Mouse (Mus musculus) heart, adult 2 months (tissue): ENCODE measurements around the gene Taf1d. TPM values are rescaled to one million over a fixed set of nuclear protein-coding genes. Genes with fewer than 3 reads are reported as not detected.
A peak's percentile ranks its signal among the peaks of the same experiment; 100 is the strongest.

ENCODE experiments used
- DNase-seq, 2 experiments: peaks; one replicate each; pipeline ENCODE4 v3.0.0; 2021
- H3K27ac ChIP-seq: fragments of 200-600 bp; 2 replicates; pipeline ENCODE4 v1.8.1; 2022
- H3K27me3 ChIP-seq: fragments of 200-500 bp; 2 replicates; pipeline ENCODE4 v1.6.1; 2012; ENCODE audit warnings: mild to moderate bottlenecking, low read length, inconsistent platforms, mixed read lengths; ENCODE audit not compliant: control insufficient read depth, insufficient read depth
- H3K36me3 ChIP-seq: fragments of 200-500 bp; 2 replicates; pipeline ENCODE4 v1.6.1; 2012; ENCODE audit warnings: low read length, inconsistent platforms; ENCODE audit not compliant: control insufficient read depth, insufficient read depth
- H3K4me1 ChIP-seq: fragments of 200-500 bp; 2 replicates; pipeline ENCODE4 v1.6.1; 2011; ENCODE audit warnings: low read length; ENCODE audit not compliant: control insufficient read depth, insufficient read depth
- H3K4me3 ChIP-seq: fragments of 200-600 bp; 2 replicates; pipeline ENCODE4 v1.8.1; 2022
- H3K79me2 ChIP-seq: fragments of 200-500 bp; replicated peaks from 2 replicates; pipeline ENCODE4 v1.6.1; 2012; ENCODE audit warnings: mild to moderate bottlenecking, inconsistent platforms, low read length, moderate library complexity, mixed read lengths; ENCODE audit not compliant: control insufficient read depth, insufficient read depth
- H3K9ac ChIP-seq: fragments of 200-500 bp; 2 replicates; pipeline ENCODE4 v1.6.1; 2012; ENCODE audit warnings: low read depth, mild to moderate bottlenecking, control low read depth, inconsistent platforms, low read length, mixed read lengths
- CTCF ChIP-seq: fragments of 200-600 bp; IDR thresholded peaks from 2 replicates; pipeline ENCODE4 v1.8.1; 2022; ENCODE audit warnings: antibody characterized with exemption, mild to moderate bottlenecking, moderate library complexity
- EP300 ChIP-seq: fragments of 200-500 bp; IDR thresholded peaks from 2 replicates; pipeline ENCODE4 v1.6.1; 2011; ENCODE audit warnings: low read depth, low read length, control low read depth; ENCODE audit not compliant: insufficient read depth
- POLR2A ChIP-seq: fragments of 200-500 bp; IDR thresholded peaks from 2 replicates; pipeline ENCODE4 v1.6.1; 2011; ENCODE audit warnings: mild to moderate bottlenecking, low read depth, low read length, control low read depth; ENCODE audit not compliant: insufficient read depth
- WGBS: fragments of 180-500 bp; shearing (Covaris S2); methylation state at CpG from one replicate; pipeline ENCODE4 v1.1.7; 2018; 5-methylcytosine and 5-hydroxymethylcytosine counted together
- intact Hi-C: fragments of 180-260 bp; cut with DNase I; formaldehyde crosslinking; loops from one replicate; pipeline ENCODE4 v1.15.1; 2025
- long read RNA-seq: library from polyadenylated mRNA; stranded (forward); transcript quantifications from one replicate; pipeline ENCODE4 v2.0.0, GENCODE M21; 2021
- polyA plus RNA-seq: library from polyadenylated mRNA; depleted of rRNA; stranded (reverse); fragments of >200 nt; gene quantifications from 2 replicates; pipeline ENCODE4 v1.2.3, GENCODE M21; 2012; rRNA removed
- total RNA-seq, 2 experiments: library from RNA; stranded (reverse); gene quantifications; 2 replicates each; pipeline ENCODE4 v1.2.3; 2021

Taf1d gene
- total RNA-seq = 10 to 100 TPM; 26.0 to 28.0 TPM
- polyA plus RNA-seq = 5.8 and 13.6 TPM in 2 replicates
- long read RNA-seq, partial matches to known transcripts = 3 of 5 reads
- long read RNA-seq, other reads (novel, unspliced or antisense) = 1 of 5 reads

GRCm38 (mm10) chr9:15305503-15306397 lies at the start of gene Taf1d:
Gene Taf1d (plus strand): TSS chr9:15306214.
- Histone ChIP-seq H3K27ac (peak within 1 kb of the TSS; percentile 93), H3K36me3 (peaks cover 31% of the 10 kb centered on the region), H3K27me3 (no peaks in the 10 kb centered on the region), H3K9ac (peak within 1 kb of the TSS; percentile 86), H3K4me1 (peaks cover 8% of the 10 kb centered on the region), H3K4me3 (peak within 1 kb of the TSS; percentile 78), H3K79me2 (no peaks in the 10 kb centered on the region)
- TF ChIP-seq CTCF = no peak
- TF ChIP-seq POLR2A = peak; percentile 97
- TF ChIP-seq EP300 = peak; percentile 29; the same call in 1 of the 2 replicates
- DNase-seq = peak; percentile 97 to 100
- WGBS = 11% methylated on average over 45 of the region's 45 CpGs
- intact Hi-C loops = loop anchor here (2.0 to 5.0 kb wide), 2 partner anchors 25 to 52 kb away; partner anchors contain the start of gene Cep295

GRCm38 (mm10) chr9:15256214-15256613 lies 49.8 kb upstream of the Taf1d start:
- Histone ChIP-seq H3K9ac (no peak overlapping the region), H3K27ac (no peak overlapping the region), H3K36me3 (no peaks in the 10 kb centered on the region), H3K79me2 (no peaks in the 10 kb centered on the region), H3K4me1 (no peaks in the 10 kb centered on the region), H3K27me3 (no peaks in the 10 kb centered on the region), H3K4me3 (no peak overlapping the region)
- intact Hi-C loops = no loop called here
- TF ChIP-seq POLR2A (no peak), CTCF (no peak), EP300 (no peak)
- no peak for DNase-seq
- 83% methylated on average over 3 of the region's 3 CpGs for WGBS

- Histone ChIP-seq H3K27ac (no peak overlapping the region), H3K79me2 (no peaks in the 10 kb centered on the region), H3K27me3 (no peaks in the 10 kb centered on the region), H3K4me1 (no peaks in the 10 kb centered on the region), H3K4me3 (no peak overlapping the region), H3K36me3 (no peaks in the 10 kb centered on the region), H3K9ac (no peak overlapping the region)
- TF ChIP-seq EP300 = no peak
- no peak for TF ChIP-seq CTCF
- TF ChIP-seq POLR2A = no peak
- 91% methylated on average over 8 of the region's 8 CpGs for WGBS
- intact Hi-C loops = no loop called here
- no peak for DNase-seq
Measured at GRCm38 (mm10) chr9:15261980-15262379, 44.0 kb upstream of the Taf1d start.

- 97% methylated on average over 10 of the region's 10 CpGs for WGBS
- H3K4me1 ChIP-seq = no peaks in the 10 kb centered on the region
- H3K4me3 ChIP-seq = no peak overlapping the region
- no peaks in the 10 kb centered on the region for H3K36me3 ChIP-seq
- intact Hi-C loops = no loop called here
- no peak overlapping the region for H3K9ac ChIP-seq
- no peaks in the 10 kb centered on the region for H3K27me3 ChIP-seq
- no peak overlapping the region for H3K27ac ChIP-seq
- DNase-seq = no peak
- TF ChIP-seq POLR2A = no peak
- no peaks in the 10 kb centered on the region for H3K79me2 ChIP-seq
Measured at GRCm38 (mm10) chr9:15263487-15263886, 42.5 kb upstream of the Taf1d start.

- Histone ChIP-seq H3K27me3 (no peaks in the 10 kb centered on the region), H3K9ac (no peak overlapping the region), H3K4me1 (no peaks in the 10 kb centered on the region), H3K27ac (no peak overlapping the region), H3K4me3 (no peak overlapping the region), H3K79me2 (no peaks in the 10 kb centered on the region; the same call in 1 of the 2 replicates), H3K36me3 (peaks cover 9% of the 10 kb centered on the region)
- WGBS = 90% methylated on average over 2 of the region's 2 CpGs
- intact Hi-C loops = no loop called here
- TF ChIP-seq CTCF = no peak
- TF ChIP-seq EP300 = no peak
- TF ChIP-seq POLR2A = no peak
- DNase-seq = no peak
Measured at GRCm38 (mm10) chr9:15273981-15274380, 32.0 kb upstream of the Taf1d start.

GRCm38 (mm10) chr9:15276855-15277254 lies 29.2 kb upstream of the Taf1d start:
- H3K9ac ChIP-seq = no peak overlapping the region
- 90% methylated on average over 4 of the region's 4 CpGs for WGBS
- no peak overlapping the region for H3K27ac ChIP-seq
- DNase-seq = no peak
- H3K36me3 ChIP-seq = peaks cover 9% of the 10 kb centered on the region
- H3K4me3 ChIP-seq = no peak overlapping the region
- H3K4me1 ChIP-seq = peaks cover 5% of the 10 kb centered on the region
- intact Hi-C loops = no loop called here
- no peaks in the 10 kb centered on the region; the same call in none of the 2 replicates for H3K79me2 ChIP-seq
- no peak for TF ChIP-seq EP300
- TF ChIP-seq POLR2A = no peak
- no peak for TF ChIP-seq CTCF
- no peaks in the 10 kb centered on the region for H3K27me3 ChIP-seq
